Mouse (Mus musculus) olfactory bulb, adult 2 months (tissue): ENCODE measurements at regions not wholly inside any gene's neighbourhood (a gene's known extent, or its start where the extent isn't known, plus 50 kb on each side); places are given as distances from the start of the nearest gene placed in this dataset.

ENCODE experiments used
- H3K27ac ChIP-seq: fragments of 200-500 bp; 2 replicates; pipeline ENCODE4 v1.5.1; 2012; ENCODE audit warnings: low read depth, low read length; ENCODE audit not compliant: insufficient read depth
- H3K4me1 ChIP-seq: fragments of 200-500 bp; 2 replicates; pipeline ENCODE4 v1.6.1; 2012; ENCODE audit warnings: low read length; ENCODE audit not compliant: control insufficient read depth, insufficient read depth
- H3K4me3 ChIP-seq: fragments of 200-500 bp; 2 replicates; pipeline ENCODE4 v1.5.1; 2012; ENCODE audit warnings: mild to moderate bottlenecking, low read depth, low read length, moderate library complexity; ENCODE audit not compliant: insufficient read depth
- CTCF ChIP-seq: fragments of 200-500 bp; IDR thresholded peaks from 2 replicates; pipeline ENCODE4 v1.5.1; 2012; ENCODE audit warnings: low read depth, mild to moderate bottlenecking, low read length, moderate library complexity; ENCODE audit not compliant: insufficient read depth
- POLR2A ChIP-seq: fragments of 200-500 bp; IDR thresholded peaks from 2 replicates; pipeline ENCODE4 v1.6.1; 2012; ENCODE audit warnings: mild to moderate bottlenecking, low read depth, low read length, moderate library complexity; ENCODE audit not compliant: insufficient read depth
- WGBS: fragments of 180-500 bp; shearing (Covaris S2); methylation state at CpG from one replicate; pipeline ENCODE4 v1.1.7; 2018; 5-methylcytosine and 5-hydroxymethylcytosine counted together

- TF ChIP-seq POLR2A (no peak), CTCF (no peak)
- no peak overlapping the region for H3K4me3 ChIP-seq
- no peaks in the 10 kb centered on the region for H3K4me1 ChIP-seq
- WGBS: 79% methylated on average over 4 of the region's 4 CpGs
- H3K27ac ChIP-seq: no peak overlapping the region
Measured at GRCm38 (mm10) chr10:21672171-21672570, 79.2 kb downstream of the 1700020N01Rik start.

DNA sequence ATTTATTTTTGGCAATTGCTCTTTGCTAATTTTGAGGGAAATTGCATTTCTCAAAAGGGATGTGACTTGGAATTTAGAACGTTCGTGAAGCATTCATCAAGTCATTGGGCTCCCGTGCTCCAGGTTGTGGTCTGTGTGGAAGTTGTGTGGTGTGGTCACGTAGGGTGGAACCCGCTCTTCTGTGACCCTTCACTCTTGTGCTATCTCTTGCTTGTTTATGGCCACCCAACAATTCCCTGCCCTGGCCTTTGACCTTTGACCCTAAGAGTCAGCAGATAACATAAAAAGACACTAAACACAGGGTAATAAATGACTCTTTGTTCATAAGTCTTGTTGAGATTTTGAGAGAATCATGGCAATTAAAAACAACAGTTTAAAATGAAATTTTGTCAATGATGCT is 79.7 kb downstream of the 1700020N01Rik start:
- 95% methylated on average over 5 of the region's 5 CpGs for WGBS
- no peak for TF ChIP-seq CTCF
- TF ChIP-seq POLR2A: no peak

DNA sequence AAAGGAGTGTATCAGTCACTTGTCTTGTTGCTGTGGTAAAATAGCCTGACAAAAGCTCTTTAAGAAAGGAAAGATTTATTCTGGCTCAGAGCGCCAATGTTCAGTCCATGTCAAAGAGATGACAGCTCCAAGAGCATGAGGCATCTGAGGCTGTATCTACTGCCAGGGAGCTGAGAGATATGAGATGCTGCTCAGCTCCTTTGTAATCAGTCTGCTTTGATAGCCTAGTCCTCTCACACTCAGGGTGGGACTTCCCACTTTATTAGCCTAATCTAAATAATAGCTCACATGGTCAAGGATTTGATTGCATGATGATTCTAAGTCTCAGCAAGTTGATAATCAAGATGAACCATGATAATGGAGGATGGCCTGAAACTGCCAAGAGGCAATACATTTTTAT is 80.9 kb downstream of the 1700020N01Rik start:
- Histone ChIP-seq H3K27ac (no peak overlapping the region), H3K4me1 (0 out of 2 replicates have a peak, but pooled peaks cover 2% of the 10 kb centered on the region), H3K4me3 (no peak overlapping the region)
- 94% methylated on average over 1 of the region's 1 CpGs for WGBS
- TF ChIP-seq CTCF (no peak), POLR2A (no peak)

More for the DNA sequence above, 79.7 kb downstream of the 1700020N01Rik start:
- H3K4me3 ChIP-seq: no peak overlapping the region
- no peak overlapping the region for H3K27ac ChIP-seq
- no peaks in the 10 kb centered on the region for H3K4me1 ChIP-seq

- WGBS: 96% methylated on average over 14 of the region's 14 CpGs
- Histone ChIP-seq H3K4me1 (peaks cover 2% of the 10 kb centered on the region; the same call in 1 of the 2 replicates), H3K27ac (no peak overlapping the region), H3K4me3 (no peak overlapping the region)
- TF ChIP-seq CTCF (no peak), POLR2A (no peak)
Measured at GRCm38 (mm10) chr10:21675786-21676185, 82.8 kb downstream of the 1700020N01Rik start.

DNA sequence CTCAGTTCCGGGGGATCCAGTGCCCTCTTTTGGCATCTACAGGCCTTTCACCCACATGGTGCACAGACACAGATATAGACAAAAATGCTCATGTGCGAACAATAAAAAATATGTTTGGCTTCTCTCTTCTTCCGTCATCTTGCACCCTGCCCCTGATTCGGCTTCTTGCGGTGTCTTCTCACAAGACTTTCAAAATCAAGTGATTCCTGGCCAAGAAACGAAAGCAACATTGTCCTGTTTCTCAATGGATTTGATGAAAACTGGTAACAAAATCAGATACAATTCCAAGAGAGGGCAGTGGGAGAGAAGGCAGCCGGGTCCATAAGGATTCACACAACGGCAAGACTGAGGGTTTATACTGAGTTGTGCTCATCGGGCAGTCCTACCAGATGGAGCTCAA is 85.0 kb downstream of the 1700020N01Rik start:
- H3K4me3 ChIP-seq: no peak overlapping the region
- TF ChIP-seq POLR2A (no peak), CTCF (no peak)
- peaks cover 2% of the 10 kb centered on the region; the same call in 1 of the 2 replicates for H3K4me1 ChIP-seq
- H3K27ac ChIP-seq: no peak overlapping the region
- WGBS: 97% methylated on average over 9 of the region's 9 CpGs

GRCm38 (mm10) chr10:21678372-21678771 is 85.4 kb downstream of the 1700020N01Rik start:
- no peak for TF ChIP-seq CTCF
- no peak for TF ChIP-seq POLR2A
- Histone ChIP-seq H3K4me3 (no peak overlapping the region), H3K27ac (no peak overlapping the region), H3K4me1 (peaks cover 2% of the 10 kb centered on the region; the same call in 1 of the 2 replicates)
- 90% methylated on average over 6 of the region's 6 CpGs for whole genome bisulfite sequencing

DNA sequence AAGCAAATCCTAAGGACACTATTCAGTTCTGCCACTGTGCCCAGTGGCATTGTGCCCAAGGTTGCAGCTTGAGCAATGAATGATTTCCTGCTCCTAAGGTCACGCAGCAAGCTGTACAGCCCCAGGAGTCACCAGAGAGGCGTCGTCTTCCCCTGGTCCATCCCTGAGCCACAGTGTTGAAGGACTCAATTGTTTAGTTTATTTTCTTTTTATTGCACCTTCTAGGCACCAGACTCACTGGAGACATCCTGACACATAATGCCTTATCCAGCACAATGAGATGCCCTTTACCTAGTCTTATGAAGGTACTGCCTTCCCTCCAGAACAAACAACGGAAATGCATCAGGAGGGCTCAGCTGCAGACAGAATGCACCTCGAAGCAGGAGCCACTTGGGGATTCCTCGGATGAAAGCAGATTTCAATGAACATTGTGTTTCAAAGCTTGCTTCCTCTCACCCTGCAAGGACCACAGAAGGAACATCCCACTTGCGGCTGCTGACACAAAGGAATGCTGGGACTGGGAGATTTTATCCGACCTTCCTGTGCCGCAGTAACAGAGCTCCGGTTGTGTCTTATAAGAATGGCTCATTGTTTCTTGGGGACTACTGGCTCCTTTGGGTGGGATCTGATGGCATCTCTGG is 86.0 kb downstream of the 1700020N01Rik start:
- no peak for TF ChIP-seq CTCF
- no peak for TF ChIP-seq POLR2A
- Histone ChIP-seq H3K4me3 (no peak overlapping the region), H3K4me1 (peaks cover 2% of the 10 kb centered on the region; the same call in 1 of the 2 replicates), H3K27ac (no peak overlapping the region)
- WGBS: 77% methylated on average over 10 of the region's 10 CpGs

- 41% methylated on average over 4 of the region's 4 CpGs for WGBS
- H3K4me3 ChIP-seq: no peak overlapping the region
Measured at GRCm38 (mm10) chr10:21680789-21681188, 87.8 kb downstream of the 1700020N01Rik start.

GRCm38 (mm10) chr10:21684286-21685013 is 91.5 kb downstream of the 1700020N01Rik start:
- Histone ChIP-seq H3K4me3 (no peak overlapping the region), H3K4me1 (peaks cover 3% of the 10 kb centered on the region; the same call in 1 of the 2 replicates), H3K27ac (no peak overlapping the region)
- TF ChIP-seq CTCF (no peak), POLR2A (no peak)
- 73% methylated on average over 9 of the region's 9 CpGs for WGBS

More at GRCm38 (mm10) chr10:21680789-21681188, 87.8 kb downstream of the 1700020N01Rik start:
- no peak for TF ChIP-seq CTCF
- TF ChIP-seq POLR2A: no peak
- H3K27ac ChIP-seq: no peak overlapping the region
- peaks cover 6% of the 10 kb centered on the region; the same call in 1 of the 2 replicates for H3K4me1 ChIP-seq
